Mouse (Mus musculus): ENCODE results near the gene Kif26a.

DNA sequence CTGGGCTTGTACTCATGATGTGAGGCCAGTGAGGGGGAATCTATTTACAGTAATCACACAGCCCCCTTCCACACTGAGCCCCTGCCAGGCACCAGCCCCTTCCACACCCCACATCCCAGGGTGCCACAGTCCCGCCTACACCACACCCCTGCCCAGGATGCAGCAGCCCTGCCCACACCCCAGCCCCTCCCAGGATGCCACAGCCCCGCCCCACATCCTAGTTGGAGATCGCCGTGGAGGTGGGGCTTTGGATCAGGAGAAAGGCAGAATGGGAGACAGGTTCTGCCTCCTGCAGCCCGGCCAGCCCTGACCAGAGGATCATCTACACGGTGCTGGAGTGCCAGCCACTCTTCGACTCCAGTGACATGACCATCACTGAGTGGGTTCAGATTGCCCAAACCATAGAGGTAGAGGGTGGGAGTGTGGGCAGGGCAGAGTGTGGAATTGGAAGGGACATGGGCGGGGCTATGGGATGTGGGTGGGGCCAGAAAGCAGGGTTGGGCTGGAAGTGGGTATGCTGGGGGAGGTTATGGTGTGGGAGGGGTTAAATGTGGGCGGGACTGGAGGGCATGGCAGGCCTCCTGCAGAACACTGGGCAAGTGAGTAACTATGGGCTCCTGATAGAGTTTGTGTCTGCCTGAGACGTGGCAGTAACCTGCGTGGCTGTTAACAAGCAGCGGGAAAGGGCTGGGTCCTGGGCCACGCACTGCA lies 33.2 kb upstream of the Kif26a start:
- no peak for TF ChIP-seq CTCF (IDR thresholded peaks at IDR 0.05; ENCODE audit: low read depth, low read length)
- TF ChIP-seq POLR2A (IDR thresholded peaks at IDR 0.05; ENCODE audit: borderline replicate concordance, low read depth, low read length): no peak
